Mouse (Mus musculus): ENCODE data around the gene Ccne1.

GRCm38 (mm10) chr7:38074514-38074913 is 32.8 kb downstream of the Ccne1 start:
- TF ChIP-seq MAFK (IDR thresholded peaks at IDR 0.05; ENCODE audit: insufficient read depth, low read depth, low read length) (no peak), ZC3H11A (IDR thresholded peaks at IDR 0.05; ENCODE audit: borderline replicate concordance, low read depth, low read length) (no peak), HCFC1 (IDR thresholded peaks at IDR 0.05; ENCODE audit: borderline replicate concordance, insufficient read depth, low read length) (no peak), ZNF384 (IDR thresholded peaks at IDR 0.05; ENCODE audit: low read depth, low read length) (no peak)

All from ES-E14 (cell line).